Mouse (Mus musculus) kidney, postnatal 0 days (tissue): ENCODE measurements around the gene Nup188. TPM values are rescaled to one million over a fixed set of nuclear protein-coding genes. Genes with fewer than 3 reads are reported as not detected.
A peak's percentile ranks its signal among the peaks of the same experiment; 100 is the strongest.

ENCODE experiments used
- ATAC-seq: fragments of 200-750 bp; cut with Nextera tagmentation; replicated peaks from 2 replicates; pipeline ENCODE4 v1.8.0; 2017; ENCODE audit warnings: low read depth, moderate number of reproducible peaks, moderate TSS enrichment, moderate library complexity; ENCODE audit not compliant: low FRiP score
- DNase-seq: peaks from one replicate; pipeline ENCODE4 v3.0.0-alpha.2; 2016; ENCODE audit warnings: low spot score
- H3K27ac ChIP-seq: fragments of 300-500 bp; sonication (generic); 2 replicates; pipeline ENCODE4 v1.5.1; 2014; ENCODE audit warnings: mild to moderate bottlenecking
- H3K27me3 ChIP-seq: fragments of 300-500 bp; sonication (generic); 2 replicates; pipeline ENCODE4 v1.6.1; 2014; ENCODE audit warnings: low read length, mixed read lengths; ENCODE audit not compliant: insufficient read depth
- H3K36me3 ChIP-seq: fragments of 300-500 bp; sonication (generic); 2 replicates; pipeline ENCODE4 v1.6.1; 2014; ENCODE audit warnings: low read length, mixed read lengths; ENCODE audit not compliant: insufficient read depth
- H3K4me1 ChIP-seq: fragments of 300-500 bp; sonication (generic); replicated peaks from 2 replicates; pipeline ENCODE4 v1.6.1; 2014; ENCODE audit warnings: antibody characterized with exemption, low read length, mixed read lengths; ENCODE audit not compliant: insufficient read depth
- H3K4me2 ChIP-seq: fragments of 300-500 bp; sonication (generic); 2 replicates; pipeline ENCODE4 v1.6.1; 2014; ENCODE audit warnings: mild to moderate bottlenecking, low read length, moderate library complexity, mixed read lengths
- H3K4me3 ChIP-seq: fragments of 300-500 bp; sonication (generic); replicated peaks from 2 replicates; pipeline ENCODE4 v1.5.1; 2014; ENCODE audit warnings: low read depth, low read length
- H3K9ac ChIP-seq: fragments of 300-500 bp; sonication (generic); 2 replicates; pipeline ENCODE4 v1.6.1; 2014; ENCODE audit warnings: low read depth, low read length
- H3K9me3 ChIP-seq: fragments of 300-500 bp; sonication (generic); replicated peaks from 2 replicates; pipeline ENCODE4 v1.6.1; 2016; ENCODE audit warnings: low read length, inconsistent platforms, mixed read lengths
- CTCF ChIP-seq: IDR thresholded peaks from 2 replicates; pipeline ENCODE4 v1.5.1; 2016; ENCODE audit warnings: antibody characterized with exemption, low read depth, mild to moderate bottlenecking, moderate library complexity
- WGBS: fragments of 180-500 bp; shearing (Covaris S2); extraction: QIAGEN DNeasy Blood & Tissue Kit; methylation state at CpG from one replicate; pipeline ENCODE4 v1.1.7; 2014; 5-methylcytosine and 5-hydroxymethylcytosine counted together
- microRNA-seq: library from miRNA; unstranded; fragments of <30 nt; microRNA quantifications from one replicate; pipeline ENCODE4, GENCODE M21; 2016
- polyA plus RNA-seq: library from polyadenylated mRNA; unstranded; fragments of >200 nt; fragmentation: Nextera tagmentation; extraction: Ambion mirVana; gene quantifications from 2 replicates; pipeline ENCODE4 v1.2.1, GENCODE M21; 2015

Gene Nup188
- polyA plus RNA-seq, 1 experiment from 2014 or later = 17.5 TPM

DNA sequence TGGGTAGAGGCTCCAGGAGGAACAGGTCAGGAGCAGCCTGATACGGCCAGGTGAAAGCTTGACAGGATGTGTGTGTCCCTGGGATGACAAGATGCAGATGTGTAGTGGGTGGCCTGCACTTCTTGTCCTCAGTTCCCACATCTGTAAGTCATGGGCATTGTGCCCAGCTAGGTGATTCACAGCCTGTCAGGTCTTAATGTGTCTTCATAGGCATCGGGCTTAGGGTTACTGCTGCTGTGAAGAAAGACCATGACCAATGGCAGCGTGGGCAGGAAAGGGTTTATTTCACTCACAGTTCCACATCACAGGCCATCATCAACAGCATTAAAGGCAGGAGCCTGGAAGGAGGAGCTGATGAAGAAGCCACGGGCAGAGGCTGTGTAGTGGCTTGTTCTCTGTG, 99.4 kb downstream of the Nup188 start:
- H3K27ac ChIP-seq = no peak overlapping the region
- DNase-seq (no peak), ATAC-seq (no peak)
- H3K4me2 ChIP-seq = no peak overlapping the region
- H3K4me3 ChIP-seq = no peak overlapping the region
- H3K9me3 ChIP-seq = no peaks in the 10 kb centered on the region
- peaks cover 32% of the 10 kb centered on the region; the same call in 1 of the 2 replicates for H3K36me3 ChIP-seq
- H3K27me3 ChIP-seq = no peaks in the 10 kb centered on the region
- WGBS = 83% methylated on average over 4 of the region's 4 CpGs
- TF ChIP-seq CTCF = no peak
- H3K9ac ChIP-seq = no peak overlapping the region
- no peaks in the 10 kb centered on the region for H3K4me1 ChIP-seq

DNA sequence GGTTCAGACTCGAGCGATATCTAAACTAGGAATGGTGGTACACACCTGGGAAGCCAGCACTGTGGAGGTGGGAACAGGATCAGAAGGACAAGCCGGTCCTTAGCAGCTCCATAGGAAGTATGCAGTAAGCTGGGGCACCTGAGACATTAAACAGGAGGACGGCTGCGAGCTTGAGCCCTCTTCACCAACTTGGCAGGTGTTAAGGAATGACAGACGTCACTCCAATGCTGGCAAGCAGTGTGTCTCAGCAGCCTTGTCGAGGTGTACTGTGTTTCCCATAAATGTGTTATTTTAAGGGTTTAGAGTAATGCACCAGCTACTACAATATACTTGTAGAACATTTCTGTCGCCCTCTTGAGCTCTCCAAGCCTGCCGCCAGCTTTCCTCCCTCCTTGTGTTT, 100.7 kb downstream of the Nup188 start:
- H3K36me3 ChIP-seq = peaks cover 21% of the 10 kb centered on the region; the same call in 1 of the 2 replicates
- no peak overlapping the region for H3K27ac ChIP-seq
- ATAC-seq = no peak
- no peak for TF ChIP-seq CTCF
- H3K4me2 ChIP-seq = no peak overlapping the region
- 83% methylated on average over 9 of the region's 9 CpGs for WGBS
- no peaks in the 10 kb centered on the region for H3K4me1 ChIP-seq
- H3K9ac ChIP-seq = no peak overlapping the region
- no peak for DNase-seq
- H3K27me3 ChIP-seq = no peaks in the 10 kb centered on the region
- no peaks in the 10 kb centered on the region for H3K9me3 ChIP-seq
- H3K4me3 ChIP-seq = no peak overlapping the region

DNA sequence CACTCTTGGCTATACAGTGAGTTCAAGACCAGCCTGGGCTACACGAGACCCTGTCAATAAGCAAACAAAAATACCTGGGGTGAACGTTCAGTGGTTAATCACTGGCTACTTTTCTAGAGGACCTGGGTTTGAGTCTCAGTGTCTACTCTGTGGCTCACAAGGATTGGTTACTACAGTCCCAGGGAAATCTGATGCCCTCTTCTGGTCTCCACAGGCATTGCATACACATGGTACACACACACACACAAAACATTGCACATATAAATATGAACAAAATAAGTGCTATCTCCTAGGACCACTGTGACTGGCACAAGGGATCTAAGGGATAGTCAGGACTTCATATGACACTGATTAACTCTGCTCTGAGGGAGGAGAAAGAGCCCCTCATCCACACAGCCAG, 102.8 kb downstream of the Nup188 start:
- no peak overlapping the region for H3K9ac ChIP-seq
- H3K27me3 ChIP-seq = no peaks in the 10 kb centered on the region
- ATAC-seq (no peak), DNase-seq (no peak)
- H3K36me3 ChIP-seq = 0 out of 2 replicates have a peak, but pooled peaks cover 5% of the 10 kb centered on the region
- TF ChIP-seq CTCF = peak; percentile 30; the same call in 1 of the 2 replicates
- H3K4me1 ChIP-seq = no peaks in the 10 kb centered on the region; the same call in 1 of the 2 replicates
- no peak overlapping the region for H3K4me3 ChIP-seq
- H3K4me2 ChIP-seq = no peak overlapping the region
- WGBS = 87% methylated on average over 2 of the region's 2 CpGs
- no peaks in the 10 kb centered on the region for H3K9me3 ChIP-seq
- H3K27ac ChIP-seq = no peak overlapping the region

DNA sequence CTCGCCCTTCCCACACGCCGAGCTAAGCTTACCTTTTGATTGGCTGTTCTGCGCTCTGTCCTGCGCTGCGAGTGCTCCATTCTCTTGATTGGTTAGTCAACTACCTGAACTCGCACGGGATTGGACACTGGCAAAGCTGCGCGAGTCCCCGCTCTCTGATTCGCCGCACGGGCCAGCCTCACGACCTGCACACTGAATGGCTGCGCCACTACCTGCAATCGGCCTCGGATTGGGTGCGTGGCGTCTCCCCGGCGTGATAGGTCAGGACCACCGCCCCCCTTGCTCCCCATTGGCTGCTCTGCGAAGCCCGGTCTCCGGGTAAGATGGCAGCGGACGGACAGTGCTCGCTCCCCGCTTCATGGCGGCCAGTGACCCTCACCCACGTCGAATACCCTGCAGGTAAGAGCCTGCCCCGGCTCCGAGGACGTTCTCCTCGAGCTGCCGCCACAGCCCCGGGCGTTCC, 105.9 kb downstream of the Nup188 start, which contains the start of gene Dolpp1:
Dolpp1 (plus strand) TSS at position 141 of the 463 bp plus-strand sequence.
- no peak for TF ChIP-seq CTCF
- Histone ChIP-seq H3K27me3 (no peaks in the 10 kb centered on the region), H3K4me1 (no peaks in the 10 kb centered on the region; the same call in 1 of the 2 replicates), H3K27ac (peak within 1 kb of the TSS; percentile 61), H3K4me2 (peak within 1 kb of the TSS; percentile 85), H3K4me3 (peak within 1 kb of the TSS; percentile 56), H3K36me3 (peaks cover 9% of the 10 kb centered on the region), H3K9ac (peak within 1 kb of the TSS; percentile 57), H3K9me3 (no peaks in the 10 kb centered on the region)
- WGBS = 0% methylated on average over 40 of the region's 40 CpGs
- peak; percentile 99 for DNase-seq
- peak; percentile 98 for ATAC-seq

DNA sequence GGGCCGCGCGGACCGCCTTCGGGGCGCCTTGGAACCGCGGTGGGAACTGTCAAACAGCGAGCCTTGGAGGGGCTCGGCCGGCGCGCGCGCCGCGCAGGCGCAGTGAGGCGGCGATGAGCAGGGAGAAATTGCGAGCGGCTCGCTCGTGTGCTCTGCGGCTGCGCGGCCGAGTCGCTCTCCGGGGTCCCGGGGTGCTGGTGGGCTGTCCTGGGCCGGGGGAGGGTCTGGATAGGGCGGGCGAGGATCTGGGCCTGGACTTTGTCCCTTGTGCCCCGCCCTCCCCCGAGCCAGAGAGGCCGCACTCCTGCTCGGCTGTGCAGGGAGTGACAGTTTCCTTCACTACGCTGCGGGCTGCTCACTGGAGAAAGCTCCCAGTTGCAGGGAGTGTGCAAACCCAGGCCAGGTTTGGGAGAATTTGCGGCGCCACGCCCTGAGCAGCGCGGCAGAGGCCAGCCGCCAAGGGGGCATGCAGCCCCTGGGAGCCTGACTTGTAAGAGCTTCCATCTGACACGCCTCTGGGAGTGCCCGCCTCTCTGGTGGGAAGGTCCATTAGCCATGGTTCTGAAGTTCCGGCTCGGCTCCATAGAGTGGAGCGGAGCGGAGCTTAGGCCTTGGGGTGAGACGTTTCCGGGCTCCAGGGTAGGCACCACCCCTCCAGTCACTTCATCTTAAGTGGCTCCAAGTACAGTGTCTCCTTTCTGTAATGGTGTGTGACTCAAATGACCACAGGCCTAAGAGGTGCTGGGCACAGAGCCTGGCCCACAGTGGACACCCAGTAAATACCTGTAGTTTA, 106.6 kb downstream of the Nup188 start:
- Histone ChIP-seq H3K4me1 (no peaks in the 10 kb centered on the region; the same call in 1 of the 2 replicates), H3K27ac (peak overlapping the region; percentile 61), H3K27me3 (no peaks in the 10 kb centered on the region), H3K9me3 (no peaks in the 10 kb centered on the region), H3K9ac (peak overlapping the region; percentile 57), H3K4me2 (peak overlapping the region; percentile 85), H3K4me3 (peak overlapping the region; percentile 56), H3K36me3 (peaks cover 15% of the 10 kb centered on the region)
- peak; percentile 81 for DNase-seq
- TF ChIP-seq CTCF = no peak
- ATAC-seq = peak; percentile 69
- WGBS = under 1% methylated on average over 44 of the region's 54 CpGs

DNA sequence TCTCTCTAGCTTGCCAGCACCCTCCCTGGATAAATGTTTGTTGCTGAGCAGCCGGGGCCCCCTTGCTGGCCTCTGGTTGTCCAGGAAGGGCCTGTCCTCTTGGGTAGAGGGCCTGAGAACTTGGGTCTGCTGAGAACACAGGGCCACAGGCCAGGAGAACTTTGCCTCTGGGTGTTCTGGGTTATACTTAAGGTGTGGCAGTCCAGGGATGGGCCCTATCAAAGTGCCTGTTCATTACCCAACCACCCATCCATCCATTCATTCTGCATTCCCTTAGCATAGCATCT, 107.1 kb downstream of the Nup188 start:
- Histone ChIP-seq H3K4me3 (peak overlapping the region; percentile 56), H3K9ac (peak overlapping the region; percentile 57; the same call in 1 of the 2 replicates), H3K4me1 (no peaks in the 10 kb centered on the region; the same call in 1 of the 2 replicates), H3K36me3 (peaks cover 19% of the 10 kb centered on the region), H3K9me3 (no peaks in the 10 kb centered on the region), H3K4me2 (peak overlapping the region; percentile 85), H3K27me3 (no peaks in the 10 kb centered on the region), H3K27ac (peak overlapping the region; percentile 61; the same call in 1 of the 2 replicates)
- 47% methylated on average over 1 of the region's 1 CpGs for WGBS
- TF ChIP-seq CTCF = no peak
- no peak for DNase-seq
- ATAC-seq = no peak

Small RNA genes within 50 kb of the gene (microRNA-seq; reads per million reads assigned to microRNA genes)
- gene Gm47292 = not detected

Other genes starting within 250 kb of the Nup188 start
- 26.2 and 29.1 TPM in 2 replicates for gene Wdr34, start 237.5 kb upstream of the Nup188 start, polyA plus RNA-seq
- gene Set, start 229.0 kb upstream of the Nup188 start, polyA plus RNA-seq = 411 and 412 TPM in 2 replicates
- 5.7 and 6.4 TPM in 2 replicates for gene Pkn3, start 208.7 kb upstream of the Nup188 start, polyA plus RNA-seq
- 31.8 and 37.0 TPM in 2 replicates for gene Zdhhc12, start 192.7 kb upstream of the Nup188 start, polyA plus RNA-seq
- gene Zer1, start 161.8 kb upstream of the Nup188 start, polyA plus RNA-seq = 4.4 and 4.9 TPM in 2 replicates
- gene Tbc1d13, start 152.7 kb upstream of the Nup188 start, polyA plus RNA-seq = 6.4 and 6.6 TPM in 2 replicates
- gene Endog, start 114.9 kb upstream of the Nup188 start, polyA plus RNA-seq = 53.5 and 58.2 TPM in 2 replicates
- gene Spout1, start 107.9 kb upstream of the Nup188 start, polyA plus RNA-seq = 41.8 and 44.7 TPM in 2 replicates
- 22.7 and 22.9 TPM in 2 replicates for gene Kyat1, start 80.5 kb upstream of the Nup188 start, polyA plus RNA-seq
- 50.2 and 51.3 TPM in 2 replicates for gene Lrrc8a, start 48.7 kb upstream of the Nup188 start, polyA plus RNA-seq
- gene Gm28035, start 45.8 kb upstream of the Nup188 start, polyA plus RNA-seq = 0.20 and 0.29 TPM in 2 replicates
- gene Phyhd1, start 20.2 kb upstream of the Nup188 start, polyA plus RNA-seq = 18.9 and 19.2 TPM in 2 replicates
- gene Gm28038, start 5.4 kb upstream of the Nup188 start, polyA plus RNA-seq = not detected in 2 replicates
- gene Dolk, start 63 bp upstream of the Nup188 start, polyA plus RNA-seq = 33.8 and 36.3 TPM in 2 replicates
- gene Sh3glb2, start 72.9 kb downstream of the Nup188 start, polyA plus RNA-seq = 65.1 and 66.4 TPM in 2 replicates
- gene Miga2, start 77.8 kb downstream of the Nup188 start, polyA plus RNA-seq = 22.2 and 22.8 TPM in 2 replicates
- 23.4 and 24.5 TPM in 2 replicates for gene Dolpp1, start 105.9 kb downstream of the Nup188 start, polyA plus RNA-seq
- gene Crat, start 129.4 kb downstream of the Nup188 start, polyA plus RNA-seq = 42.9 and 49.2 TPM in 2 replicates
- gene Ptpa, start 129.6 kb downstream of the Nup188 start, polyA plus RNA-seq = 131 and 142 TPM in 2 replicates
- gene Ier5l, start 187.8 kb downstream of the Nup188 start, polyA plus RNA-seq = 3.5 and 8.1 TPM in 2 replicates